Mouse (Mus musculus) spleen, adult 2 months (tissue): Measurements from ENCODE around the gene Fmnl3. TPM values are rescaled to one million over a fixed set of nuclear protein-coding genes. Genes with fewer than 3 reads are reported as not detected.
"Not testable (repeated sequence)": the region's sequence is repeated elsewhere in the genome, so short reads cannot be mapped to it uniquely, and the experiment has no call there.

Source experiments
- DNase-seq, 2 experiments: peaks; one replicate each; pipeline versions ENCODE4 v3.0.0 to v3.0.0-alpha.2; 2012 to 2021; ENCODE audit warnings: low spot score in 2 of 2, low read depth in 1 of 2
- H3K27ac ChIP-seq: fragments of 200-500 bp; 2 replicates; pipeline ENCODE4 v1.5.1; 2012; ENCODE audit warnings: low read length, inconsistent platforms; ENCODE audit not compliant: insufficient read depth
- H3K27me3 ChIP-seq: fragments of 200-500 bp; 2 replicates; pipeline ENCODE4 v1.6.1; 2012; ENCODE audit warnings: mild to moderate bottlenecking, moderate library complexity, low read length, inconsistent platforms; ENCODE audit not compliant: control insufficient read depth, insufficient read depth
- H3K36me3 ChIP-seq: fragments of 200-500 bp; 2 replicates; pipeline ENCODE4 v1.6.1; 2012; ENCODE audit warnings: mild to moderate bottlenecking, low read length, inconsistent platforms; ENCODE audit not compliant: control insufficient read depth, insufficient read depth
- H3K4me1 ChIP-seq: fragments of 200-500 bp; 2 replicates; pipeline ENCODE4 v1.6.1; 2011; ENCODE audit warnings: inconsistent platforms; ENCODE audit not compliant: control insufficient read depth, insufficient read depth, insufficient read length
- H3K4me3 ChIP-seq: fragments of 200-500 bp; 2 replicates; pipeline ENCODE4 v1.5.1; 2011; ENCODE audit warnings: mild to moderate bottlenecking, inconsistent platforms; ENCODE audit not compliant: insufficient read depth, insufficient read length; ENCODE audit errors: extremely low read depth
- CTCF ChIP-seq: fragments of 200-500 bp; IDR thresholded peaks from 2 replicates; pipeline ENCODE4 v1.5.1; 2011; ENCODE audit warnings: mild to moderate bottlenecking, inconsistent platforms; ENCODE audit not compliant: insufficient read depth, insufficient read length, insufficient replicate concordance; ENCODE audit errors: extremely low read depth
- POLR2A ChIP-seq: fragments of 200-500 bp; IDR thresholded peaks from 2 replicates; pipeline ENCODE4 v1.6.1; 2011; ENCODE audit warnings: low read depth, low read length, inconsistent platforms
- WGBS: fragments of 180-500 bp; shearing (Covaris S2); methylation state at CpG from one replicate; pipeline ENCODE4 v1.1.7; 2018; 5-methylcytosine and 5-hydroxymethylcytosine counted together
- polyA plus RNA-seq: library from polyadenylated mRNA; depleted of rRNA; stranded (reverse); fragments of >200 nt; gene quantifications from 2 replicates; pipeline ENCODE4 v1.2.3, GENCODE M21; 2012

Gene Fmnl3
- polyA plus RNA-seq, 1 experiment: 25.6 TPM

DNA sequence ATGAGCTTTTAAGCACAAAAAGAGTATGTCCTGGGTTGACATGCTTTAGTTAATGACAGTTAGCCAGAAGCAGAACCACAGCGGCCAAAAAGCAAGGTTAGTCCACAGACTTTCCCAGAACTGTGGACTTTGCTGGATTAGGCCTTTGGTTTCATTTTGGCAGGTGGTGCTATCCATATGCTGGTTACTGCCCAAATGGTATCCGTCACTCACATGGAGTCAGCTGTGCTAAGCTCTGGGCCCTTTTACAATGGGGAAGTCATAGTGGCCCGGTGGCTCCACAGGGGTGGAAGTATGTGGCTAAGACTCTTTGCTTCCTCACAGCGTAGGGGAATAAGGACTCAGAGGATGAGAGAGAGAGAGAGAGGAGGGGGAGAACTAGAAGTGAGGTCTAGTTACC is 17.7 kb upstream of the Fmnl3 start:
- 43% methylated on average over 4 of the region's 4 CpGs for WGBS
- Histone ChIP-seq H3K27me3 (no peaks in the 10 kb centered on the region), H3K27ac (no peak overlapping the region), H3K36me3 (no peaks in the 10 kb centered on the region), H3K4me3 (no peak overlapping the region), H3K4me1 (no peaks in the 10 kb centered on the region)
- no peak for TF ChIP-seq CTCF
- no peak for TF ChIP-seq POLR2A
- DNase-seq: no peak

DNA sequence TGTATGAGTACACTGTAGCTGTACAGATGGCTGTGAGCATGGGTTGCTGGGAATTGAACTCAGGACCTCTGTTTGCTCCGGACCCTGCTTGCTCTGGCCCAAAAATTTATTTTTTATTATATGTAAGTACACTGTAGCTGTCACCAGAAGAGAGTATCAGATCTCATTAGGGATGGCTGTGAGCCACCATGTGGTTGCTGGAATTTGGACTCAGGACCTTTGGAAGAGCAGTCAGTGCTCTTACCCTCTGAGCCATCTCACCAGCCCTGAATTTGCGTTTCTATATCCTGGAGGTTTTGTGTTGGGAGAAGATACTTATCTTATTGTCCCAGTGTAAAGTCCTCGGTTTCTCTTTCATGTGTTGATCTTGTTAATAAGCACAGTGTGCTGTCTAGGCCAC is 16.5 kb upstream of the Fmnl3 start:
- no peaks in the 10 kb centered on the region for H3K4me1 ChIP-seq
- DNase-seq: no peak
- no peaks in the 10 kb centered on the region for H3K36me3 ChIP-seq
- no peak overlapping the region for H3K27ac ChIP-seq
- H3K4me3 ChIP-seq: no peak overlapping the region
- H3K27me3 ChIP-seq: no peaks in the 10 kb centered on the region
- TF ChIP-seq POLR2A (no peak), CTCF (no peak)
- 71% methylated on average over 3 of the region's 3 CpGs for WGBS

DNA sequence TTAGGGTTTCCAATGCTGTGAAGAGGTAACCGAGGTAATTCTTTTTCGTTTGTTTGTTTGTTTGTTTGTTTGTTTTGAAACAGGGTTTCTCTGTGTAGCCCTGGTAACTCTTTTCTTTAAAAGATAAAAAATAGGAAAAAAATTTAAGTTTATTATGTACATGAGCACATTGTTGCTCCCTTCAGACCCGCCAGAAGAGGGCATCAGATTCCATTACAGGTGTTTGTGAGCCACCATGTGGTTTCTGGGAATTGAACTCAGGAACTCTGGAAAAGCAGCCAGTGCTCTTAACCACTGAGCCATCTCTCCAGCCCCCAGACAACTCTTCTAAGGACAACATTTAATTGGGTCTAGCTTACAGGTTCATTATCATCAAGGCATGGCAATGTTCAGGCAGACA is 15.8 kb upstream of the Fmnl3 start:
- H3K27me3 ChIP-seq, H3K27ac ChIP-seq, H3K4me3 ChIP-seq, H3K4me1 ChIP-seq, DNase-seq, H3K36me3 ChIP-seq: not testable (repeated sequence)
- 71% methylated on average over 3 of the region's 3 CpGs for WGBS

DNA sequence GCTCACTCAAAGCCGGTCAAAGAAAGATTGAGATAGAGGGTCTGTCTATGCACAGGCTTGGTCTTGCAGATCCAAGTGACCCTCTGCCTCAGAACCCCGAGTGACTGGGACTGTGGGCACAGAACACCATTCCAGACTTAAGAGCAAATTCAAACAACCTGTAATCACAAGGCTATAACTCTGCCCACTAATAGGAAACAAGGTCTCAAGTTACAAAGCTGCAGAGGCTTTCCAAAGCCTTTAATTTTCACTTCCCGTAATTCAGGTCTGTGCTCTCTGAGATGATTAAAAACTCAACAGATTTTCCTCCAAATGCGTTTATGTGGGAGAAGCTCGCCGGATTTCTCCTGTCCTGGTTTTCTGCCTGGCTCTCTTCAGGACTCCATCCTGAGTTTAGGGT is 13.8 kb upstream of the Fmnl3 start:
- Histone ChIP-seq H3K36me3 (no peaks in the 10 kb centered on the region), H3K27ac (no peak overlapping the region), H3K4me3 (no peak overlapping the region), H3K27me3 (no peaks in the 10 kb centered on the region), H3K4me1 (no peaks in the 10 kb centered on the region)
- DNase-seq: no peak
- 53% methylated on average over 6 of the region's 6 CpGs for WGBS
- no peak for TF ChIP-seq CTCF
- no peak for TF ChIP-seq POLR2A

DNA sequence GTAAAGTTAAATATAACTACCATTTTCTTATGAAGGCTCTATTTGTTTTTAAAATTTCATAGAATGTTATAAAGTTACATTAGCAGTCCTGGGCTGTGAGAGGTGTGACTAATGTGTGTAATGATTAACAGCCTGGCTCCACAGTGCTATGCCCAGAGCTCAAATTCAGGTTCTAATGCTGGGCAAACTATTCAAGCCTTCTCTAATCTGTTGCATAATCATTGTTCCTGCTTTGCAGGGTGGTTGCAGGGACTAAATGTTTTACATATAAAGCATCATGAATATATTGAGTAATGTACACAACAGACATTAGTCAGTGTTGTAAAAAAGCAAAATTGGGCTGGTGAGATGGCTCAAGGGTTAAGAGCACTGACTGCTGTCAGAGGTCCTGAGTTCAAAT is 12.6 kb upstream of the Fmnl3 start:
- TF ChIP-seq CTCF: no peak
- no peak for TF ChIP-seq POLR2A
- Histone ChIP-seq H3K4me1 (no peaks in the 10 kb centered on the region), H3K27ac (no peak overlapping the region), H3K4me3 (no peak overlapping the region), H3K36me3 (no peaks in the 10 kb centered on the region), H3K27me3 (no peaks in the 10 kb centered on the region)
- no peak for DNase-seq

DNA sequence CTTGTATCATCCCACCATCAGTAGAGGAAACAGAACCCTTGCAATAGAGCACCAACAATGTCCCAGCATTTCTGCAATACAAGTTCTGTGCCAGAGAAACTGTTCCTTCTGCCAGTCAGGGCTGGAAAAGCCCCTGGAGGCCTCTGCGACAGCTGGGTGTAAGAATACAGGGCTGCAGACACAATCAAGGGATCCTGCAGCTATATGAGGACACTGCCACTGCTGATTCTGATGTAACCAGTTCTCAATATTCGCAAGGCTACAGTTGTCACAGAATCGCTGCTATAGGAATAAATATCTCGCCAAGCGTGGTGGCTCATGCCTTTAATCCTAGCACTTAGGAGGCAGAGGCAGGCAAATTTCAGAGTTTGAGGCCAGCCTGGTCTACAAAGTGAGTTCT is 6.0 kb upstream of the Fmnl3 start:
- no peaks in the 10 kb centered on the region for H3K4me1 ChIP-seq
- TF ChIP-seq POLR2A (no peak), CTCF (no peak)
- H3K36me3 ChIP-seq: no peaks in the 10 kb centered on the region
- H3K4me3 ChIP-seq: no peak overlapping the region
- no peaks in the 10 kb centered on the region for H3K27me3 ChIP-seq
- 90% methylated on average over 5 of the region's 5 CpGs for WGBS
- no peak for DNase-seq
- H3K27ac ChIP-seq: no peak overlapping the region

DNA sequence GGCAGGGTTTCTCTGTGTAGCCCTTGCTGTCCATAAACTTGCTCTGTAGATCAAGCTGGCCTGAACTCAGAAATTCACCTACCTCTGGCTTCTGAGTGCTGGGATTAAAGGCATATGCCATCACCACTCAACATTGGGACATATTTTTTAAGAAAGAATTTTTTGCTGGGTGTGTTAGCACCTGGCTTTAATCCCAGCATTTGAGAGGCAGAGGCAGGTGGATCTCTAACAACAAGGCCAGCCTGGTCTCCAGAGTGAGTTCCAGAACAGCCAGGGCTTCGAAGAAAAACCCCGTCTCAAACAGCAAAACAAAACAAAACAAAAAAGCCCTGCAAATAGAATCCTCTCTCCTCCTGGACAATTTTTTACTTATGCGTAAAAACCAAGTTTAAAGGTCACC is 5.3 kb upstream of the Fmnl3 start:
- H3K27me3 ChIP-seq: no peaks in the 10 kb centered on the region
- H3K36me3 ChIP-seq: no peaks in the 10 kb centered on the region
- TF ChIP-seq POLR2A (no peak), CTCF (no peak)
- H3K4me3 ChIP-seq: no peak overlapping the region
- H3K4me1 ChIP-seq: no peaks in the 10 kb centered on the region; the same call in 1 of the 2 replicates
- 94% methylated on average over 3 of the region's 3 CpGs for WGBS
- H3K27ac ChIP-seq: no peak overlapping the region
- DNase-seq: no peak
